Mouse (Mus musculus): ENCODE data around the gene Kifc3.

- TF ChIP-seq POLR2A (IDR thresholded peaks at IDR 0.05; ENCODE audit: control insufficient read depth, low read depth, low read length) = no peak
- no peak for TF ChIP-seq CTCF (IDR thresholded peaks at IDR 0.05; ENCODE audit: control insufficient read depth, insufficient read depth, insufficient replicate concordance, low read depth, low read length)
Measured at GRCm38 (mm10) chr8:95184171-95184570, 18.4 kb downstream of the Kifc3 start.

All from testis, adult 2 months (tissue).